Mouse (Mus musculus) embryonic facial prominence, embryonic 11.5 days (tissue): Measurements from ENCODE around the gene Kcnb1. TPM values are rescaled to one million over a fixed set of nuclear protein-coding genes. Genes with fewer than 3 reads are reported as not detected.

Experiments used
- ATAC-seq: fragments of 200-750 bp; cut with Nextera tagmentation; replicated peaks from 2 replicates; pipeline ENCODE4 v1.8.0; 2017; ENCODE audit warnings: low read depth; ENCODE audit not compliant: insufficient number of reproducible peaks, low FRiP score, low TSS enrichment
- DNase-seq: peaks from one replicate; pipeline ENCODE4 v3.0.0-alpha.2; 2015; ENCODE audit warnings: low spot score
- H3K27ac ChIP-seq: fragments of 300-500 bp; sonication (generic); replicated peaks from 2 replicates; pipeline ENCODE4 v1.5.1; 2014; ENCODE audit warnings: mild to moderate bottlenecking, low read depth, low read length, control low read depth
- H3K27me3 ChIP-seq: fragments of 300-500 bp; sonication (generic); 2 replicates; pipeline ENCODE4 v1.6.1; 2014; ENCODE audit warnings: mild to moderate bottlenecking, low read length, moderate library complexity, mixed read lengths; ENCODE audit not compliant: control insufficient read depth, insufficient read depth
- H3K36me3 ChIP-seq: fragments of 300-500 bp; sonication (generic); replicated peaks from 2 replicates; pipeline ENCODE4 v1.6.1; 2014; ENCODE audit warnings: low read depth, mild to moderate bottlenecking, low read length, moderate library complexity, mixed read lengths; ENCODE audit not compliant: control insufficient read depth, insufficient read depth
- H3K4me1 ChIP-seq: fragments of 300-500 bp; sonication (generic); 2 replicates; pipeline ENCODE4 v1.6.1; 2014; ENCODE audit warnings: low read length, mixed read lengths; ENCODE audit not compliant: control insufficient read depth, insufficient read depth
- H3K4me2 ChIP-seq: fragments of 300-500 bp; sonication (generic); 2 replicates; pipeline ENCODE4 v1.6.1; 2014; ENCODE audit warnings: low read depth, mild to moderate bottlenecking, control low read depth, low read length, moderate library complexity
- H3K4me3 ChIP-seq: fragments of 300-500 bp; sonication (generic); 2 replicates; pipeline ENCODE4 v1.5.1; 2014; ENCODE audit warnings: low read depth, low read length, control low read depth
- H3K9ac ChIP-seq: fragments of 300-500 bp; sonication (generic); replicated peaks from 2 replicates; pipeline ENCODE4 v1.6.1; 2014; ENCODE audit warnings: mild to moderate bottlenecking, control low read depth, low read length
- H3K9me3 ChIP-seq: fragments of 300-500 bp; sonication (generic); replicated peaks from 2 replicates; pipeline ENCODE4 v1.6.1; 2016; ENCODE audit warnings: mild to moderate bottlenecking, low read length, inconsistent platforms, mixed read lengths; ENCODE audit not compliant: control insufficient read depth
- WGBS: fragments of 180-500 bp; shearing (Covaris S2); extraction: QIAGEN DNeasy Blood & Tissue Kit; methylation state at CpG from one replicate; pipeline ENCODE4 v1.1.7; 2014; 5-methylcytosine and 5-hydroxymethylcytosine counted together
- polyA plus RNA-seq: library from polyadenylated mRNA; unstranded; fragments of >200 nt; fragmentation: Nextera tagmentation; extraction: Ambion mirVana; gene quantifications from 2 replicates; pipeline ENCODE4 v1.2.1, GENCODE M21; 2014

The Kcnb1 gene
- polyA plus RNA-seq, 1 experiment from 2014 or later, result 0.39 TPM

- Histone ChIP-seq H3K4me3 (no peak overlapping the region), H3K27ac (no peak overlapping the region), H3K9ac (no peak overlapping the region), H3K27me3 (no peaks in the 10 kb centered on the region), H3K4me1 (no peaks in the 10 kb centered on the region; the same call in 1 of the 2 replicates), H3K9me3 (no peaks in the 10 kb centered on the region; the same call in 1 of the 2 replicates), H3K36me3 (no peaks in the 10 kb centered on the region), H3K4me2 (no peak overlapping the region)
- WGBS, result 90% methylated on average over 6 of the region's 6 CpGs
- DNase-seq (no peak), ATAC-seq (no peak)
Measured at GRCm38 (mm10) chr2:167150880-167151279, 39.1 kb downstream of the Kcnb1 start.

- H3K9ac ChIP-seq, result no peak overlapping the region
- no peak overlapping the region for H3K27ac ChIP-seq
- no peak overlapping the region for H3K4me3 ChIP-seq
- no peak for ATAC-seq
- H3K9me3 ChIP-seq, result no peaks in the 10 kb centered on the region; the same call in 1 of the 2 replicates
- no peaks in the 10 kb centered on the region for H3K27me3 ChIP-seq
- H3K4me1 ChIP-seq, result no peaks in the 10 kb centered on the region; the same call in 1 of the 2 replicates
- 95% methylated on average over 7 of the region's 7 CpGs for WGBS
- H3K36me3 ChIP-seq, result no peaks in the 10 kb centered on the region
- DNase-seq, result no peak
- no peak overlapping the region for H3K4me2 ChIP-seq
Measured at GRCm38 (mm10) chr2:167150135-167150534, 39.8 kb downstream of the Kcnb1 start.

GRCm38 (mm10) chr2:167149035-167149434 is 40.9 kb downstream of the Kcnb1 start:
- WGBS, result 93% methylated on average over 6 of the region's 6 CpGs
- Histone ChIP-seq H3K27me3 (no peaks in the 10 kb centered on the region), H3K4me1 (no peaks in the 10 kb centered on the region; the same call in 1 of the 2 replicates), H3K9me3 (no peaks in the 10 kb centered on the region; the same call in 1 of the 2 replicates), H3K4me2 (no peak overlapping the region), H3K27ac (no peak overlapping the region), H3K4me3 (no peak overlapping the region), H3K9ac (no peak overlapping the region), H3K36me3 (no peaks in the 10 kb centered on the region)
- ATAC-seq, result no peak
- no peak for DNase-seq

GRCm38 (mm10) chr2:167147708-167148107 is 42.2 kb downstream of the Kcnb1 start:
- Histone ChIP-seq H3K9ac (no peak overlapping the region), H3K36me3 (no peaks in the 10 kb centered on the region), H3K4me1 (no peaks in the 10 kb centered on the region; the same call in 1 of the 2 replicates), H3K9me3 (no peaks in the 10 kb centered on the region; the same call in 1 of the 2 replicates), H3K4me2 (no peak overlapping the region), H3K27me3 (no peaks in the 10 kb centered on the region), H3K27ac (no peak overlapping the region), H3K4me3 (no peak overlapping the region)
- WGBS, result 86% methylated on average over 8 of the region's 8 CpGs
- no peak for DNase-seq
- ATAC-seq, result no peak

GRCm38 (mm10) chr2:167145904-167146303 is 44.1 kb downstream of the Kcnb1 start:
- DNase-seq, result no peak
- no peak for ATAC-seq
- H3K4me2 ChIP-seq, result no peak overlapping the region
- H3K36me3 ChIP-seq, result no peaks in the 10 kb centered on the region
- H3K9me3 ChIP-seq, result no peaks in the 10 kb centered on the region
- WGBS, result 74% methylated on average over 5 of the region's 5 CpGs
- H3K4me1 ChIP-seq, result no peaks in the 10 kb centered on the region; the same call in 1 of the 2 replicates
- no peak overlapping the region for H3K9ac ChIP-seq
- no peaks in the 10 kb centered on the region for H3K27me3 ChIP-seq
- H3K4me3 ChIP-seq, result no peak overlapping the region
- H3K27ac ChIP-seq, result 0 out of 2 replicates have a peak overlapping the region, but pooled peaks have one; percentile 17

- ATAC-seq, result no peak
- Histone ChIP-seq H3K27ac (no peak overlapping the region), H3K9ac (no peak overlapping the region), H3K9me3 (no peaks in the 10 kb centered on the region), H3K36me3 (no peaks in the 10 kb centered on the region), H3K27me3 (no peaks in the 10 kb centered on the region), H3K4me2 (no peak overlapping the region), H3K4me3 (no peak overlapping the region), H3K4me1 (no peaks in the 10 kb centered on the region; the same call in 1 of the 2 replicates)
- 13% methylated on average over 14 of the region's 14 CpGs for WGBS
- no peak for DNase-seq
Measured at GRCm38 (mm10) chr2:167144439-167145307, 45.3 kb downstream of the Kcnb1 start.

- ATAC-seq (no peak), DNase-seq (no peak)
- Histone ChIP-seq H3K27ac (no peak overlapping the region), H3K9ac (no peak overlapping the region), H3K4me1 (no peaks in the 10 kb centered on the region; the same call in 1 of the 2 replicates), H3K4me2 (no peak overlapping the region), H3K9me3 (no peaks in the 10 kb centered on the region), H3K36me3 (no peaks in the 10 kb centered on the region), H3K4me3 (no peak overlapping the region), H3K27me3 (no peaks in the 10 kb centered on the region)
- 78% methylated on average over 2 of the region's 2 CpGs for WGBS
Measured at GRCm38 (mm10) chr2:167143914-167144313, 46.0 kb downstream of the Kcnb1 start.

GRCm38 (mm10) chr2:167142282-167142681 is 47.7 kb downstream of the Kcnb1 start:
- H3K27ac ChIP-seq, result no peak overlapping the region
- no peaks in the 10 kb centered on the region for H3K9me3 ChIP-seq
- no peak overlapping the region for H3K4me3 ChIP-seq
- no peak overlapping the region for H3K4me2 ChIP-seq
- DNase-seq (no peak), ATAC-seq (no peak)
- H3K27me3 ChIP-seq, result no peaks in the 10 kb centered on the region
- H3K9ac ChIP-seq, result no peak overlapping the region
- no peaks in the 10 kb centered on the region for H3K36me3 ChIP-seq
- no peaks in the 10 kb centered on the region; the same call in 1 of the 2 replicates for H3K4me1 ChIP-seq
- 87% methylated on average over 3 of the region's 3 CpGs for WGBS
